Mouse (Mus musculus): ENCODE measurements around the gene Psmd5.

DNA sequence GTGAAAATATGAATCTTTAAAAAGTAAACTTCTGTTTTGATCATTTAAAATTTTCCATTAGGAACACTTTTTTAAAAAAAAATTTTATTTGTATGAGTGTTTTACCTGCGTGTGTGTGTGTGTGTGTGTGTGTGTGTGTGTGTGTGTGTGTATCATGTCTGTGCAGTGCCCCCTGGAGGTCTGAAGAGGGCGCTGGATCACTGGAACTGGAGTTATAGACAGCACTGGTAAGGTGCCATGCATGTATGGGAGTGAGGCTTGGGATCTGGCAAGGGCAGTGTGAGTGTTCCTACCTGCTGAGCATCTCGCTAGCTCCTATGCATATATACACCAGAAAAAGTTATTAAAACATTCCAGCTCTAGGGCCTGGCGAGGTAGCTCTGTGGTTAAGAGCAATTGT lies 27.0 kb upstream of the Psmd5 start:
- TF ChIP-seq POLR2A (IDR thresholded peaks at IDR 0.05; ENCODE audit: low read depth, low read length) (no peak), CTCF (conservative IDR thresholded peaks at IDR 0.05; ENCODE audit: insufficient read depth, insufficient read length, low read depth, low read length) (no peak)

Measured in kidney, adult 2 months (tissue).